In the genomic region with DNA sequence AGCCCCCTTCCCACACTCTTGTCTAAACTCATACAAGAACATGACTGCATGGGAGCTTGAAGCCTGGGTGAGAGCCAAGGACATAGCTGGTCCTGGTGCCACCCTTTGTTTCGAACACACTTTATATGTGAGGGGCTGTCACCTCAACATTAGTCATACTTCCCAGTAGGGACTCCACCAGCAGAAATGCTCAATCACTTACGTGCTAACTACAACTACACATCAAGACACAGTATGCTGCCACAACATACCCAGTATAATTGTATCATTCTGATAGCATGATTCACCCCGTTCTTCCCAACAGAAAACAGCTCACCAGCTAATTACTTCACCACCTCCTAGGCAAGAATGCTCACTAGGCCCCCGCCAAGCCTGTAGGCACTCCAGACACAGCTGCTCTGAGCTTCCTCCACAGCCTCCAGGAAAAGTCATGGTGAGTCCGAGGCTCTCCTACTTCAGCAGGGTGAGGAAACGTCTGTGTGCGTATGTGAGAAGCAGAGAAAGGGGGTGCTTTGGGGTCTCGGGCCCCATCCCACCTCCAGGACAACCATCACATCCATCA, we compare ENCODE assay signal across 21 mouse cellular contexts.
A peak's percentile ranks its signal among the peaks of the same experiment; 100 is the strongest.
DNase-seq lines count a peak whose midpoint lies in the region; ATAC-seq and TF ChIP-seq lines count a peak whose summit lies in the region.
"Had no signal": no experiment of that assay in that cellular context is flagged by ENCODE, and none has a peak within 500 bp of the region (broad histone marks: within the 10 kb centered on the region; RNA-seq: fewer than 3 reads in every experiment).

No protein-coding gene starts in this region.

- peak overlapping the region; percentile 93 for H3K27ac ChIP-seq in olfactory bulb, adult 2 months (ENCODE audit: insufficient read depth, low read depth, low read length)
- H3K27ac ChIP-seq: embryonic facial prominence, embryonic 13.5 days; hindbrain, embryonic 14.5 days; limb, embryonic 10.5 days; midbrain, embryonic 10.5 days; neural tube, embryonic 12.5 days had no signal

- no peak for TF ChIP-seq CTCF in olfactory bulb, adult 2 months (IDR thresholded peaks at IDR 0.05; ENCODE audit: insufficient read depth, low read depth, low read length)

- H3K4me3 ChIP-seq in olfactory bulb, adult 2 months (ENCODE audit: insufficient read depth, low read depth, low read length) = no peak overlapping the region
- H3K4me3 ChIP-seq: embryonic facial prominence, embryonic 13.5 days; limb, embryonic 10.5 days; midbrain, embryonic 10.5 days; neural tube, embryonic 12.5 days had no signal

- WGBS in olfactory bulb, adult 2 months = 35% methylated on average over 8 of the region's 8 CpGs

- no peak for TF ChIP-seq POLR2A in olfactory bulb, adult 2 months (IDR thresholded peaks at IDR 0.05; ENCODE audit: insufficient read depth, low read depth, low read length)

- ATAC-seq in frontal cortex, adult (ENCODE audit: low TSS enrichment) = peak; percentile 64
- ATAC-seq in inflammation-experienced regulatory T-cells, adult 6 months = no peak

- peaks cover 25% of the 10 kb centered on the region for H3K4me1 ChIP-seq in olfactory bulb, adult 2 months (ENCODE audit: control insufficient read depth, insufficient read depth, low read length)
- H3K4me1 ChIP-seq: limb, embryonic 10.5 days had no signal

- DNase-seq in frontal cortex, postnatal 10 days (ENCODE audit: low spot score in 2 of 2) = no peak
- peak; percentile 56 for DNase-seq in layer of hippocampus, adult 9-11 months
- DNase-seq in layer of hippocampus, postnatal 10 days (ENCODE audit: low spot score in 2 of 2) = no peak
- peak; percentile 32 for DNase-seq in NIH3T3 (ENCODE audit: low read depth)
- no peak for DNase-seq in embryo, embryonic 11 days
- DNase-seq: adrenal gland, postnatal 25 days; cerebellum, adult 9-10 months; gastrocnemius, postnatal 36 days; kidney, adult 11 months; lung, adult 2 months; lung, postnatal 4 days; spleen, adult 18-20 months; thymus, postnatal 14 days had no signal

Comparison
In these comparisons a context has a peak if more than half of its experiments do, and no peak if none do; other contexts are left out.
1. DNase-seq: peak in layer of hippocampus, adult 9-11 months (single experiment) and NIH3T3 (single experiment); none in frontal cortex, postnatal 10 days (0 of 2), layer of hippocampus, postnatal 10 days (0 of 2) and embryo, embryonic 11 days (single experiment).